Mouse (Mus musculus): Measurements from ENCODE around the gene Gm10837.
"Not testable (repeated sequence)": the region's sequence is repeated elsewhere in the genome, so short reads cannot be mapped to it uniquely, and the experiment has no call there.

Gm10837 gene

GRCm38 (mm10) chr14:122490441-122491328 is at the start of gene Gm10837:
Gene Gm10837 (plus strand): TSS chr14:122490586.
- peak; percentile 40 for DNase-seq (ENCODE audit: low read depth, low spot score)

DNA sequence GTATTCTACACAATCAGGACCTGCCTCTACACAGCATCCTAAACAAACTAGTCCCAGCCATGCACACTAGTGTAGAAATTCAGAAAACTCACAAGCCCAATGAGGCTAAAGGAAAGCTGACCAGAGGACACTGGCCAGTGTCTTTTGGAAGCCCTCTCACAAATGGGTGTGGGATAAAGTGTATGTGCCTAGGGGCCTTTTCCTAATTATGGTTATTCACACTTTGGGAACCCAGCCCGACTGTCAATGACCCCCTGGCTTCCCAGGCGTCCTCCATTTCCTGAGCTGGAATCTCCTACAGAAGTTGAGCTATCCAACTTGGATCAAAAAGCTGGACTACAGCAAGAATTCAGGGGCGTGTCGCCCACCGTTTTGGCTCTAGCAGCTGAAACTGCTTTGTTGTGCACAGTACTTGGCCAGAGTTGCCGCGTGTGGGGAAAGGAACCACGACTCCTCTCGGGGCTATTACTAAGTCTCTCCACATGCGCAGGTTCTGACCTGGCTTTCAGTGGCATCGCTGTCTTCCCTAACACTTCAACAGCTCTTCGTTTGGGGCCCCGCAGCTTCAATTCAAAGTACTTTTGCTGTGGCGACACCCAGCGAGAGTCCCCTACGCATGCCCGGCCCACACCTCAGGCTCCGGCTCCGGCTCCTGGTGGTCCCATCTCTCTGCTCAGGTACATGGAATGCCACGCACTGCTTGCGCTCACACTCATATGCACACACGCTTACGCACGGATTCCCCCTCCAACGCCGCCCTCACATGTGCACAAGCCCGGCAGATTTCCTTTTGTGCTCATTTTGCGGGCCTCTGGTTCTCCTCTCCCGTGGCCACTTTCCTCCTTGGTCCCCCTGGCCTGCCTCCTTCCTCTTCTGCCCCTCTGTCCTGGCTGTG is 40.5 kb upstream of the Gm10837 start:
- no peak for DNase-seq (ENCODE audit: low read depth, low spot score)

DNA sequence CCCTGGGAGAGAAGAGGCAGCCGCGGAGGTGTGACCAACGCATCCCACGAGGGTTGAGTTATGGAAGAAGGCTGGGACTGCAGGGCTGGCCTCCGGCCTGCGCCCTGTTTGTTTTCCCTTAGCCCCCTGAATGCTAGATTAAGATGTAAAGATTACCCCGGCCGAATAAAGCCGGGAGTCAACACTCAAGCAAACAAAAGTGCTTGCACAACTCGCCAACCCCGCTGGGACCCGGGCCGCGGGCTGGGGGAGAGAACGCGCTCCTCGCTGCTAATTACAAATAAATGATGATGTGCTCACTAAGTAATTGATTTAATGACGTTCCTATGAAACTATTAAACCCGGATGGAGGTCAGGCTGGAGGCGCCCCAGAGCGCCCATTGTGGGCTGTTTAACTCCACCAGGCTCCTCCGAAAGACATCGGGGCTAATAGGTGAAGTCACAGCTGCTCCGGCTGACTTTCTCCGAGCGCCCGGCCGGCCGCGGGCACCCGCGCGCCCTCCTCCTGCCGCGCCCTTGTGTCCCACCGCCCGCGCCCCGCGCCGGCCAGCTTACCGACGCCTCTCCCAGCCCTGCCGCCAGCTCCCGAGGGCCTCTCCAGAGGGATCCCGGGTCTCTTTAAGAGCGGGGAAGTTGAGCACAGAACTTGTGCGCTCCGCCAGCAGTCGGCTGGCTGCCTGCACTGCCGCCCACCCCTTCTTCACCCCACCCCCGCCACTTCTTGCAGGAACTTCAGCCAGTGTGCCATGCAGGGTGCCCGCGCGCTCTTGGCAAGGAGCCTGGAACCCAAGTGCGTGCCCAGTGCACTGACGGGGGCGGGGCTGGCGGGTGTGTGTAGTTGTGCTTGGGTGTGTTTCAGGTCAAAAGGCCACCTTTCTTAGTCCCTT is 39.6 kb upstream of the Gm10837 start, which contains the start of gene Gm5089:
Gene Gm5089 (minus strand): TSS at position 620 of the 887 bp plus-strand sequence.
- no peak for DNase-seq (ENCODE audit: low read depth, low spot score)

- DNase-seq (ENCODE audit: low read depth, low spot score) = no peak
Measured at GRCm38 (mm10) chr14:122451551-122452145, 38.7 kb upstream of the Gm10837 start.

DNA sequence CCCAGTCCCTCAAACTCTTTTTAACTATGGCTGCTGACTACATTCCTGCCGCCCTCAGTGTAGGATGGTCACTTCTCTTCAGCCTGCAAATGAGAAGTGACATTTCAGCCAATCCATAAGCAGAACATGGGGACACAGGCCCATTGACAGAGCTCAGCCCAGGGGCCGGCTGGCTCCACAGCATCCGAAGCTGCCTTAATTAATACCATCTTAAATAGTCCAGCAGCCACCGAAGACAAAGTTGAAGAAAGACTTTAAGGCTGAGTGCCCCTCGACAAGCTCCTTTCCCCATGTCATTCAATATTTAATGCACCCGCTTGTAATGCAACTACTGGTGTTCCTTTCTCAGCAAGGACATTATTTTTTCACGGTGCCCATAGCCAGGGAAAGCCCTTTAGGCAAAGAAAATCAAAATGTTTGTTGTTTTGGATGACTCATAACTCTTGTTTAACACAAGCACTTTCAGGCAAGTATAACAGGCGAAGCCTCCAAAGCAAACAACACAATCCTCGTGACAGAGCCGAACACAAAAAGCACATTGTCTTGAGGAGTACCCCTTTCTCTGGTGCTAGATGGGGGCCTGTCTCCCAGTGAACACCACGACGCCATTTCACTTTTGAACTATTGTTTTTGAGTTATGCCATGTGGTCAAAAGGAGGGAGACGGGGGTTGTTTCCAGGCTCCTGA is 37.5 kb upstream of the Gm10837 start:
- DNase-seq (ENCODE audit: low read depth, low spot score) = peak; percentile 46

DNA sequence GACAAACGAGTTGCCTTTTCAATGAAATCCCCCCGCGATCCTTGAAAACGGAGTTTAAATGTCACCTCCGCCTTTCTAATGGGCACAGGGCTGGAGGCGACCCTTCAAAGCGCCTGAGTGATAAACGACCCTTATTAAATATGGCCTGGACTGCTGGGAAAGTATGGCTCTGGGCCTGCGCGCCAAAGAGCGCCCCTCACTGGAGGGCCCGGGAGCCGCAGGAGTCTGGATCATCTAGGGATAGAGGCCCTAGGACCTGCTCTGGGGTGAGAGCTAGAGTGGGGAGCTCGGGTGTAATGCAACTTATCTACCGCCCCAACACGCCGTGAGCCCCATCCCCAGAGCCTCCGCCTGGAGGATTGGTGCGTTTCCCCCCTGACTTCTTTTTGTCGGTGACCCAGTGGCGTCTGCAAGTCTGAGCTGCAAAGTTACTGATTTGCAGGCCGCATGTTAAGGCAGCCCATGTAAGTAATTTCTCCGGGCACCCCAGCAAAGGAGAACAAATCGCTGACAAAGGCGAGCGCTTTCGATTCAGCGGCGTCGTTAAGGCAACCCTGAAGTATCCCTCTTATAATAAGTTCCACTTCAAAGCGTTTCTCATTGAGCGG is 36.9 kb upstream of the Gm10837 start:
- peak; percentile 73 for DNase-seq (ENCODE audit: low read depth, low spot score)

GRCm38 (mm10) chr14:122453996-122454738 is 36.2 kb upstream of the Gm10837 start:
- DNase-seq (ENCODE audit: low read depth, low spot score) = no peak

DNA sequence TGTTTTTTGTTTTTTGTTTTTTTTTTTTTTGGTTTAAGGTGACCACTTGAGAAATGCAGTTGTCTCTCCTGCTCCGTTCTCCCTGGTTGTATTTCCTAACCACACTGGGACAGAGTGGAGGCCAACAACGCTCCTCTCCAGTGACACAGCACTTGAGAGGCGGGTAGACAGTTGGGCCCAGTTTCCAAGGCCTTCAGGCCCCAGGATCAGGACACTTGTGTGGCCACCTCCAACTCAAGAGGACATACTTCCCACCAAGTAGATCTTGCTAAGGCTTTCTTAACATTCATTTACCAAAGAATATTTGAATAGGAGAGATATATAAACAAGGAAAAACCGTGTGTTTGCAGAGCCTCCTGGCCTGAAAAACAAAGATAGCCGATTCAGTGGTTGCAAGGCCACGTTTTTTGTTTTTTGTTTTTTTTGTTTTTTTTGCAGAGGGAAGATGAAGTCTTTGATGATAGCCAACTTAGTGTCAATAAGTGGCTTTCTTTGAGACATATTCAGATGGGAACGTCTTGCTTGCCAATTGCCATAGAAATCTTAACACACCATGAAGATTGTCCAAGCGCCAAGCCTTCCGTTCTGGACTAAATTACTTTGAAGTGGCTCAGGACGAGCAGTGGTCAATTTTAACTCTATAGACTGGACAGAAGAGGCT is 35.4 kb upstream of the Gm10837 start:
- no peak for DNase-seq (ENCODE audit: low read depth, low spot score)

- DNase-seq (ENCODE audit: low read depth, low spot score) = no peak
Measured at GRCm38 (mm10) chr14:122455562-122455958, 34.8 kb upstream of the Gm10837 start.

GRCm38 (mm10) chr14:122459332-122459731 is 31.1 kb upstream of the Gm10837 start:
- DNase-seq (ENCODE audit: low read depth, low spot score) = not testable (repeated sequence)

GRCm38 (mm10) chr14:122459776-122460175 is 30.6 kb upstream of the Gm10837 start:
- DNase-seq (ENCODE audit: low read depth, low spot score) = no peak

DNA sequence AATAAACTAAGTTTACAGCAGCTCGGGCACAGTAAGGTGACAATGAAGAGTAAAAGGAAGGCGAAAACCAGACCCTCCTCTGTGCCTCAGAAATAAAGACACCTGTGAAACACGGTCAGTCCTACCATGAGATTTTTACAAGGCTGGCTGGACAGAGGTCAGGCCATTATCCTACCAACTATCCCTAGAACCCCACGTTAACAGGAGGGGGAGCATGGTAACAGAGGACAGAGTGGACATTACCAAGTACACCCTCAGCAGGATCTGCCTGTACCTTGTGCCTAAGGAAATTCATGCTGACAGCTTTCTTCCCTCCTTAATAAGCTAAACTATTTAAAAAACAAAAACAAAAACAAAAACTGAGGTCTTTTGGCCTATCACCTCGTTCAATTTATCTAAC is 30.2 kb upstream of the Gm10837 start:
- no peak for DNase-seq (ENCODE audit: low read depth, low spot score)

- no peak for DNase-seq (ENCODE audit: low read depth, low spot score)
Measured at GRCm38 (mm10) chr14:122461500-122461899, 28.9 kb upstream of the Gm10837 start.

DNA sequence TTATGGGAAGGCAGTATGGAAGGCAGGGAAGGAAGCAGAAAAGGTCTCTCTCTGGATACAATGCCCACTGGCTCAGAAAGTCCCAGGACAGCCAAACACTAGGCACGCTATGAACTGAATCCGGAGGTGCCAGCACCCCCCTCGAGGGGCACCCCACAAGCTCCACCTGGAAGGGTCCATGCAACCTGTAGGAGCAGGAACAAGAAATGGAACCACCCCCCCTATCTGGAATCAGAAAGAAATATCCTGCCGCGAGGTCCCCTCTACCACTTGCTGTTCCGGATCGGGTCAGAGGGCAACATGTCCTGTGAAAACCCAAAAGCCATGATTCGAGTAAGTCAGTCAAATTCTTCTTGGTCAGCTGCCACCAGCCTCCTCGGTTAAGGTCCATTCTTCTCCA is 28.4 kb upstream of the Gm10837 start:
- no peak for DNase-seq (ENCODE audit: low read depth, low spot score)

DNA sequence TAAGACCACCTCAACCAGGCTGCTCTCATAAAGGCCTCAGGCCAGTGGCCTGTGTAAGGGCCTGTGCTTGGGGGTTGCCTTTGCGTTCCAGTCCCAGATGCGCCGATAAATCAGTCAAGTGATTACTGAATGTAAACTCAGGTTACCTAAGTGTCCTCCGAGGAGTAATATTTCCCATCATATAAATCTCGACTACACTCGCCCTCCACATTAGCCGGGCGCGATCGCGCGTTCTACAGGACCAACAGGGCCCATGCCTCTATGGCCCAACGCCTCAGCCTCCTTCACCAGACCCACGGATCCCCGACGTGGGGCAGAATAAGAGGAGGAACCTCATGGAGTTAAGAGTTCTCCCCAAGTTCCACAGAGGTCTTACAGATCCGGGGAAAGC is 27.7 kb upstream of the Gm10837 start:
- peak; percentile 37 for DNase-seq (ENCODE audit: low read depth, low spot score)

DNA sequence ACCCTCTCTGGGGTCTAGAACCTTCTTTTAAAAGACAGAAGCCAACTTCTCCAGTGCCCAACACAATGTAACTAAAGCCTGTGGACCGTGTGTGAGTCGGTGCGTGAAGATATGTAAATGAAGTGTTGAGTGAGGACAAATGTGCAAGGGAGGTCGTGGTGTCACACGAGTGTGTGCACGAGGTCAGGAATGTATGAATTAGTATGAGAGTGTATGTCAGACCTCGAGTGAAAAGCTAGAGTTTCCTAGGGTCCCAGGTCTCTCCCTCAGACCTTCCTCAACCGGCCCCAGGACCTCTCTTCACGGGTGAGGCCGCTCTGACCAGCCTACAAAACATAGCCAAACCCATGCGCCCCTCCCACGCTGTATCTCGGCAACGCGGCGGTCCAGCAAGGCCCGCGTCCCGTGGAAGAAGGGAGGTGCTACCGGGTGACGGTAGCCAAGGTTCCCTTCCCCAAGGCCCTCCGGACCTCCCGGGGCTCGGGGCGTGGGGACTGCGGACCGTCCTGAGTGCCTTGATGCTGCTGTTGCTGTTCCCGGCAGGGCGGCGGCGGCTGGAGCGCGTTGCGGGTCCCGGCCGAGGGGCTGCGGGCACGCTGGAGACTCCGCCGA is 27.2 kb upstream of the Gm10837 start:
- no peak for DNase-seq (ENCODE audit: low read depth, low spot score)

GRCm38 (mm10) chr14:122463734-122464341 is 26.5 kb upstream of the Gm10837 start:
- DNase-seq (ENCODE audit: low read depth, low spot score) = peak; percentile 52

GRCm38 (mm10) chr14:122464351-122464762 is 26.0 kb upstream of the Gm10837 start:
- DNase-seq (ENCODE audit: low read depth, low spot score) = peak; percentile 35

All from forelimb bud, embryonic 11.5 days (tissue).